ENCODE assay signal across 25 mouse cellular contexts in the genomic region with DNA sequence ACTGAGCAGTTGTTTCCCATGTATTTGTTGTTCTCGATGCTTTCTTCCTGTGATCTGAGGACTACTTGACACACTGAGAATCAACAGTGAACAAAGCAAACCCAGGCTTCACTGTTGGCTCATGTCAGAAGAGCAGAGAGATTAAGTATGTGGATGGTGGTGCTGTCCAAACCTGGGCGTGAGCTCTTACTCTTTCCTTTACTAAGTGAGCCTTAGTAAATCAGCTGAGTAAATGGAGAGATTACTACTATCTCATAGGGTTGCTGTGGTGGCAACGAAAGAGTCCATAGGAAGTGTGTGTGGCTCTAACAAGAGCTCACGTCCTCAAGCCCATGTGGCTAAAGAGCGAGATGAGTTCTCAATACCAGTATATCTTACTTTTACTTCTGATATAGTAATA.
DNase-seq lines count a peak whose midpoint lies in the region; ATAC-seq and TF ChIP-seq lines count a peak whose summit lies in the region.
"Had no signal": no experiment of that assay in that cellular context is flagged by ENCODE, and none has a peak within 500 bp of the region (broad histone marks: within the 10 kb centered on the region; RNA-seq: fewer than 3 reads in every experiment).

No protein-coding gene starts in this region.

- TF ChIP-seq POLR2A in cerebellum, adult 2 months (IDR thresholded peaks at IDR 0.05; ENCODE audit: borderline replicate concordance, insufficient read depth, low read length), result no peak

- H3K4me3 ChIP-seq in forebrain, embryonic 11.5 days (ENCODE audit: low read depth, low read length), result no peak overlapping the region
- H3K4me3 ChIP-seq in forebrain, embryonic 16.5 days (replicated peaks; ENCODE audit: low read length), result no peak overlapping the region
- no peak overlapping the region for H3K4me3 ChIP-seq in midbrain, embryonic 10.5 days
- H3K4me3 ChIP-seq in midbrain, embryonic 16.5 days (ENCODE audit: low read depth, low read length), result no peak overlapping the region
- no peak overlapping the region for H3K4me3 ChIP-seq in forebrain, embryonic 15.5 days
- no peak overlapping the region for H3K4me3 ChIP-seq in midbrain, embryonic 15.5 days
- H3K4me3 ChIP-seq in cerebellum, adult 2 months (replicated peaks; ENCODE audit: insufficient read depth, low read depth, low read length), result no peak overlapping the region
- H3K4me3 ChIP-seq: embryonic facial prominence, embryonic 10.5 days; heart, embryonic 13.5 days; kidney, embryonic 15.5 days; limb, embryonic 13.5 days; liver, embryonic 13.5 days; neural tube, embryonic 12.5 days had no signal

- no peaks in the 10 kb centered on the region for H3K36me3 ChIP-seq in forebrain, embryonic 11.5 days (ENCODE audit: control insufficient read depth, insufficient read depth, low read length)
- H3K36me3 ChIP-seq in forebrain, embryonic 16.5 days (ENCODE audit: control insufficient read depth, insufficient read depth), result no peaks in the 10 kb centered on the region
- no peaks in the 10 kb centered on the region for H3K36me3 ChIP-seq in midbrain, embryonic 10.5 days
- H3K36me3 ChIP-seq in midbrain, embryonic 16.5 days (ENCODE audit: control insufficient read depth, insufficient read depth, low read length), result no peaks in the 10 kb centered on the region
- H3K36me3 ChIP-seq in forebrain, embryonic 15.5 days, result no peaks in the 10 kb centered on the region
- H3K36me3 ChIP-seq in midbrain, embryonic 15.5 days (replicated peaks), result no peaks in the 10 kb centered on the region
- H3K36me3 ChIP-seq: embryonic facial prominence, embryonic 10.5 days; heart, embryonic 13.5 days; kidney, embryonic 15.5 days; limb, embryonic 13.5 days; liver, embryonic 13.5 days; neural tube, embryonic 12.5 days had no signal

- no peak overlapping the region for H3K9ac ChIP-seq in forebrain, embryonic 11.5 days (ENCODE audit: low read length)
- H3K9ac ChIP-seq in forebrain, embryonic 16.5 days (replicated peaks; ENCODE audit: low read depth, low read length), result no peak overlapping the region
- no peak overlapping the region for H3K9ac ChIP-seq in midbrain, embryonic 16.5 days (ENCODE audit: low read depth, low read length)
- no peak overlapping the region for H3K9ac ChIP-seq in forebrain, embryonic 15.5 days (replicated peaks)
- no peak overlapping the region for H3K9ac ChIP-seq in midbrain, embryonic 15.5 days
- H3K9ac ChIP-seq: heart, embryonic 13.5 days; kidney, embryonic 15.5 days; limb, embryonic 13.5 days; liver, embryonic 13.5 days; lung, embryonic 14.5 days; neural tube, embryonic 12.5 days had no signal

- WGBS in forebrain, embryonic 11.5 days, result 68% methylated on average over 5 of the region's 5 CpGs
- 50% methylated on average over 5 of the region's 5 CpGs for WGBS in forebrain, embryonic 16.5 days
- WGBS in midbrain, embryonic 10.5 days, result 66% methylated on average over 5 of the region's 5 CpGs
- 23% methylated on average over 5 of the region's 5 CpGs for WGBS in midbrain, embryonic 16.5 days
- 48% methylated on average over 5 of the region's 5 CpGs for WGBS in forebrain, embryonic 15.5 days
- WGBS in midbrain, embryonic 15.5 days, result 29% methylated on average over 5 of the region's 5 CpGs
- 79% methylated on average over 5 of the region's 5 CpGs for WGBS in cerebellum, adult 2 months

- H3K4me1 ChIP-seq in forebrain, embryonic 11.5 days (replicated peaks; ENCODE audit: control insufficient read depth, insufficient read depth, low read length), result 0 out of 2 replicates have a peak, but pooled peaks cover 3% of the 10 kb centered on the region
- H3K4me1 ChIP-seq in forebrain, embryonic 16.5 days (replicated peaks; ENCODE audit: control insufficient read depth, insufficient read depth, low read length), result peaks cover 5% of the 10 kb centered on the region
- H3K4me1 ChIP-seq in midbrain, embryonic 10.5 days, result peaks cover 28% of the 10 kb centered on the region
- peaks cover 9% of the 10 kb centered on the region for H3K4me1 ChIP-seq in midbrain, embryonic 16.5 days (ENCODE audit: control insufficient read depth, insufficient read depth, low read length)
- peaks cover 17% of the 10 kb centered on the region for H3K4me1 ChIP-seq in forebrain, embryonic 15.5 days
- H3K4me1 ChIP-seq in midbrain, embryonic 15.5 days, result peaks cover 11% of the 10 kb centered on the region
- H3K4me1 ChIP-seq in cerebellum, adult 2 months (ENCODE audit: control insufficient read depth, insufficient read depth, low read length), result peaks cover 8% of the 10 kb centered on the region; the same call in 1 of the 2 replicates
- H3K4me1 ChIP-seq: kidney, embryonic 15.5 days; neural tube, embryonic 12.5 days had no signal

- peak overlapping the region; percentile 62 for H3K27ac ChIP-seq in forebrain, embryonic 11.5 days (ENCODE audit: low read depth, low read length)
- H3K27ac ChIP-seq in forebrain, embryonic 16.5 days (ENCODE audit: low read length), result no peak overlapping the region
- peak overlapping the region; percentile 75 for H3K27ac ChIP-seq in midbrain, embryonic 10.5 days (replicated peaks)
- no peak overlapping the region for H3K27ac ChIP-seq in midbrain, embryonic 16.5 days (ENCODE audit: low read length)
- peak overlapping the region; percentile 39; the same call in 1 of the 2 replicates for H3K27ac ChIP-seq in forebrain, embryonic 15.5 days (replicated peaks)
- H3K27ac ChIP-seq in midbrain, embryonic 15.5 days, result 0 out of 2 replicates have a peak overlapping the region, but pooled peaks have one; percentile 38
- no peak overlapping the region for H3K27ac ChIP-seq in cerebellum, adult 2 months (ENCODE audit: insufficient read depth, low read length)
- H3K27ac ChIP-seq: heart, embryonic 13.5 days; kidney, embryonic 15.5 days; limb, embryonic 13.5 days; liver, embryonic 13.5 days; neural tube, embryonic 12.5 days had no signal

- no peak for DNase-seq in forebrain, embryonic 11.5 days (ENCODE audit: low spot score)
- DNase-seq in midbrain, embryonic 10.5 days (ENCODE audit: low spot score), result no peak
- no peak for DNase-seq in cerebellum, adult 2 months
- DNase-seq: adrenal gland, postnatal 14 days; cerebellum, adult 11-12 months; cerebellum, postnatal 36 days; gastrocnemius, postnatal 10 days; heart, adult 11 months; heart, postnatal 36 days; kidney, postnatal 4 days; liver, embryonic 13.5 days; lung, postnatal 4 days; thymus, postnatal 36 days had no signal

- no peak for ATAC-seq in forebrain, embryonic 11.5 days (replicated peaks; ENCODE audit: low FRiP score)
- ATAC-seq in forebrain, embryonic 16.5 days, result no peak
- ATAC-seq in midbrain, embryonic 16.5 days, result no peak
- ATAC-seq in forebrain, embryonic 15.5 days (replicated peaks), result no peak
- no peak for ATAC-seq in midbrain, embryonic 15.5 days (replicated peaks)
- ATAC-seq: activated CD4-positive, CD25-positive, alpha-beta regulatory T cell, adult 4 months had no signal

- no peak overlapping the region for H3K4me2 ChIP-seq in forebrain, embryonic 11.5 days (ENCODE audit: low read depth, low read length, severe bottlenecking)
- H3K4me2 ChIP-seq in forebrain, embryonic 16.5 days (ENCODE audit: low read length), result no peak overlapping the region
- no peak overlapping the region for H3K4me2 ChIP-seq in midbrain, embryonic 16.5 days (ENCODE audit: low read length)
- H3K4me2 ChIP-seq in forebrain, embryonic 15.5 days (replicated peaks), result no peak overlapping the region
- H3K4me2 ChIP-seq in midbrain, embryonic 15.5 days, result no peak overlapping the region
- H3K4me2 ChIP-seq: heart, embryonic 13.5 days; kidney, embryonic 15.5 days; limb, embryonic 13.5 days; liver, embryonic 13.5 days; lung, embryonic 14.5 days; neural tube, embryonic 12.5 days had no signal

- no peaks in the 10 kb centered on the region for H3K27me3 ChIP-seq in forebrain, embryonic 11.5 days (ENCODE audit: control insufficient read depth, insufficient read depth, low read length)
- H3K27me3 ChIP-seq in forebrain, embryonic 16.5 days (replicated peaks; ENCODE audit: control insufficient read depth, insufficient read depth, low read length), result no peaks in the 10 kb centered on the region
- no peaks in the 10 kb centered on the region for H3K27me3 ChIP-seq in midbrain, embryonic 10.5 days (ENCODE audit: low read depth, poor library complexity, severe bottlenecking)
- no peaks in the 10 kb centered on the region for H3K27me3 ChIP-seq in midbrain, embryonic 16.5 days (ENCODE audit: control insufficient read depth, insufficient read depth, low read depth, low read length)
- H3K27me3 ChIP-seq in forebrain, embryonic 15.5 days, result no peaks in the 10 kb centered on the region
- H3K27me3 ChIP-seq in midbrain, embryonic 15.5 days (replicated peaks), result no peaks in the 10 kb centered on the region
- H3K27me3 ChIP-seq in cerebellum, adult 2 months (ENCODE audit: control insufficient read depth, insufficient read depth, low read length), result no peaks in the 10 kb centered on the region
- H3K27me3 ChIP-seq: heart, embryonic 13.5 days; kidney, embryonic 15.5 days; limb, embryonic 13.5 days; liver, embryonic 13.5 days; neural tube, embryonic 12.5 days had no signal

- no peaks in the 10 kb centered on the region for H3K9me3 ChIP-seq in forebrain, embryonic 11.5 days (ENCODE audit: control insufficient read depth, low read length)
- no peaks in the 10 kb centered on the region for H3K9me3 ChIP-seq in forebrain, embryonic 16.5 days (ENCODE audit: control insufficient read depth, low read length)
- H3K9me3 ChIP-seq in midbrain, embryonic 10.5 days (replicated peaks), result no peaks in the 10 kb centered on the region
- H3K9me3 ChIP-seq in midbrain, embryonic 16.5 days (replicated peaks; ENCODE audit: control insufficient read depth, low read length, poor library complexity, severe bottlenecking), result no peaks in the 10 kb centered on the region
- H3K9me3 ChIP-seq in forebrain, embryonic 15.5 days, result no peaks in the 10 kb centered on the region
- no peaks in the 10 kb centered on the region for H3K9me3 ChIP-seq in midbrain, embryonic 15.5 days
- H3K9me3 ChIP-seq: embryonic facial prominence, embryonic 10.5 days; G1E; heart, embryonic 13.5 days; kidney, embryonic 15.5 days; limb, embryonic 13.5 days; liver, embryonic 13.5 days; neural tube, embryonic 12.5 days had no signal

- TF ChIP-seq CTCF in cerebellum, adult 2 months (IDR thresholded peaks at IDR 0.05; ENCODE audit: borderline replicate concordance, insufficient read depth, low read depth, low read length), result no peak

Comparison
In these comparisons a context has a peak if more than half of its experiments do, and no peak if none do; other contexts are left out.
1. H3K27ac ChIP-seq: peak in forebrain, embryonic 11.5 days (single experiment), midbrain, embryonic 10.5 days (single experiment), forebrain, embryonic 15.5 days (single experiment) and midbrain, embryonic 15.5 days (single experiment); none in forebrain, embryonic 16.5 days (single experiment), midbrain, embryonic 16.5 days (single experiment) and cerebellum, adult 2 months (single experiment).